Mouse (Mus musculus) splenic B cell, adult 2 months (primary cell): ENCODE results near the gene Slc26a11.
A peak's percentile ranks its signal among the peaks of the same experiment; 100 is the strongest.

Source experiments
- DNase-seq: peaks from one replicate; pipeline ENCODE4 v3.0.0-alpha.2; 2011; ENCODE audit warnings: low read depth, low spot score
- H3K27me3 ChIP-seq: 2 replicates; pipeline ENCODE4 v1.6.1; 2012; ENCODE audit warnings: mild to moderate bottlenecking, low read length, moderate library complexity, mixed read lengths; ENCODE audit not compliant: control insufficient read depth, poor library complexity, insufficient read depth, severe bottlenecking
- H3K36me3 ChIP-seq: 2 replicates; pipeline ENCODE4 v1.6.1; 2012; ENCODE audit warnings: mild to moderate bottlenecking, low read length, moderate library complexity, mixed read lengths; ENCODE audit not compliant: control insufficient read depth, poor library complexity, insufficient read depth, severe bottlenecking

The Slc26a11 gene

DNA sequence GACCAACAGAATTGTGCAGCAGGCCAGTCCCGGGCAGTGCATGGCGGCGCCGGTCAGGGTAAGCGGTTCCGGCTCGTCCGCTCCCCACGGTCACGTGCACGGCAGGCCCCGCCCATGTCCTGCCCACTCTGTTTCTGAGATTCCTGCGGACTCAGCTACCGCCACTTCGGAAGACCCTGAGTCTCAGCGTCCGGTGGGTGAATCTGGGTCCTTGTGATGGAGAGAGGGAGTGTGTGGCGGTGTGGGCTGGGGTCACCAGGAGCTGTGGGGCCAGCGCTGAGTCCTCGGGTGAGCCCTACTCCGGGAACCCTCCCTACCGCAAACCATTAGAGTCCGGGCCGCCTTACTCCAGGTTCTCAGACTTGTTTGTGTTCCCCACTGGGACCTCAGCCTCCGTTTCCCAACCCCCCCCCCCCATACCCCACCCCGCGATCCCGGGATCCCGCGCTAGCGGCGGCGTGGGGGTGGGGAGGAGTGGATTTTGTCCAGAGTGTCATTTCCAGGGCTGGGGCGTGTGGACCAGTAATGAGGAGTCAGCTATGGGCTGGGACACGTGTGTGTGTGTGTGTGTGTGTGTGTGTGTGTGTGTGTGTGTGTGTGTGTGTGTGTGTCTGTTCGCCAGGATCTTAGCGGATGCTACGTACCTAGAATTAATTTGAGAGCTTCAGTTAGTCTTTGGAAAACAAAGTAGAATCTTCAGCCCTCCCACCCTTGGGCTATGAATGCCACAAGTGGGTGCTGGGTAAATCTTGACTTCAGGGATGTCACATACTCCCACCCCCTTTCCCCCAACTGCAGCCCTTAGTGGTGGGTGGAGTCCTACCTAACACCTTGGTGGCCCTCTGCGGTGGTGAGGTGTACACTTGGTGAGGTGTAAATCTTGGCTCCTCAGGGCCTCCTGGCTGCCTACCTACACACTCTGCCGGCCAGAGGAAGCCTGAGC, at the start of gene Slc26a11, which contains the start of gene Sgsh:
Slc26a11 (plus strand) TSS at position 115 of the 943 bp plus-strand sequence.
Sgsh (minus strand) TSS at position 94 of the 943 bp plus-strand sequence.
- DNase-seq: peak; percentile 77
- H3K27me3 ChIP-seq: no peaks in the 10 kb centered on the region
- H3K36me3 ChIP-seq: no peaks in the 10 kb centered on the region

GRCm38 (mm10) chr11:119306762-119307657, 48.3 kb upstream of the Slc26a11 start:
- no peaks in the 10 kb centered on the region for H3K27me3 ChIP-seq
- DNase-seq: no peak
- H3K36me3 ChIP-seq: no peaks in the 10 kb centered on the region

DNA sequence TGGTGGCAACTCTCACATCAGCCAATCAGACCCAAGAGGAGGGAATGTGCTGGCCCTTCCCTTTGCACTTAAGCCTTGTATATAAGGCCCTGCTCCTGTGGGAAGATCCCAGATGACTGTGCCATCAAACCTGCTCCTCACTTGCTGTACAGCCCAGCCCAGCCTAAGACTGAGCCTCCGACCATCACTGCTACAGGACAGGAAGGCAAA, 47.8 kb upstream of the Slc26a11 start, which contains the start of gene Card14:
Card14 (plus strand) TSS at position 111 of the 210 bp plus-strand sequence.
- H3K36me3 ChIP-seq: no peaks in the 10 kb centered on the region
- no peaks in the 10 kb centered on the region for H3K27me3 ChIP-seq
- DNase-seq: no peak

GRCm38 (mm10) chr11:119307916-119308315, 47.4 kb upstream of the Slc26a11 start:
- H3K27me3 ChIP-seq: no peaks in the 10 kb centered on the region
- H3K36me3 ChIP-seq: no peaks in the 10 kb centered on the region
- DNase-seq: no peak

DNA sequence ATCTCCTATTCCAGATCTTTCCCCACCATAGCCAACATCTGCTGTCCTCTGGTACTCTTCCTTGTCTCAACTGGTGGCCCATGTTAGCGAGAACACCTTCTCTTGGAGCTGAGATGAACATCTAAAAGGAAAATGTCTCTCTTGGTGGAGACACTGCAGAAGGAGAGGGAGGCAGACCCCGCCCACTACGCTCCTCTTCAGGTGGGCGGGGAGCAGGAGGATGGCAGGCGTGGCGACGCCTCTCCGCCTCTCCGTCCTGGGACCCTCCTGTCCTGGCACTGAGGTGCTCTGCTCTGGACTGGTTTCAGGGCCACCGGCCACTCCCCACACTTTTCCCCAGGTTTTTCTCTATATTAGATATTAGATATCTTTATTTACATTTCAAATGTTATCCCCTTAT, 44.7 kb upstream of the Slc26a11 start:
- H3K36me3 ChIP-seq: no peaks in the 10 kb centered on the region
- H3K27me3 ChIP-seq: no peaks in the 10 kb centered on the region
- DNase-seq: no peak

- no peaks in the 10 kb centered on the region for H3K36me3 ChIP-seq
- no peaks in the 10 kb centered on the region for H3K27me3 ChIP-seq
- no peak for DNase-seq
Measured at GRCm38 (mm10) chr11:119314252-119314936, 41.0 kb upstream of the Slc26a11 start.

- DNase-seq: no peak
- no peaks in the 10 kb centered on the region for H3K27me3 ChIP-seq
- no peaks in the 10 kb centered on the region for H3K36me3 ChIP-seq
Measured at GRCm38 (mm10) chr11:119316720-119317119, 38.6 kb upstream of the Slc26a11 start.

GRCm38 (mm10) chr11:119322521-119322920, 32.8 kb upstream of the Slc26a11 start:
- Histone ChIP-seq H3K27me3 (no peaks in the 10 kb centered on the region), H3K36me3 (no peaks in the 10 kb centered on the region)
- DNase-seq: no peak

DNA sequence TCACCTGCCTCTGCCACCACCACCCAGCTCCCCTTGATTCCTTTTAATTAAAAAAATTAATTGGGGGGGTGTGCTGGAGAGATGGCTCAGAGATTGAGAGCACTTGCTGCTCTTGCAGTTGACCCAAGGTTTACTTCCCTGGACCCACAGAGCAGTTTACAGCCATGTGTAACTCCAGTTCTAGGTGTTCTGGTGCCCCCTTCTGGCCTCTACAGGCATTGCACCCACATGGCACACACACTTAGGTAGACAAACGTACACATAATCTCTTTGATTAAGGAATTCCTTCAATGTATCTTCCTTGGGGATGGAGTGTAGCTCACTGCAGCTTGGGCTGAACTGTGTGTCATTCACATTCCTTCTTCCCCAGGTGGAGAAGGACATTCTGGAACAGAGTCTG, 30.3 kb upstream of the Slc26a11 start:
- no peak for DNase-seq
- Histone ChIP-seq H3K27me3 (no peaks in the 10 kb centered on the region), H3K36me3 (no peaks in the 10 kb centered on the region)

DNA sequence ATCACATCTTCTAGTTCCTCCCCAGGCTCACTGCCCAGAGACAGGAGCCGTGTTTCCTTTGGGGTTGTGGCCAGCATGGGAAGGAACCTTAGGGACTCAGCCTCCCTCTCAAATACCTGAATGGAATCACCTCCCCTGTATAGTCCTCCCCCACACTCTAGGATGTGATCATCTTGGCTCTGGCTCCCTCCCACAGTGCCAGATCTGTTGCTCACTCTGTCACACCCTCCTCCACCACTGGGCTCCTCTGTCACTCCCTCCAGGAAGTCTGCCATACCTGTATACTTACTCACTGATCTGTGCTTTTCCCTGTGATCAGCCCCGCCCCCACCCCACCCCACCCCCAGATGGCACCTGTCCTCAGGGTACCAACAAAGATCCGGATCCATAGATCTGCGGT, 24.8 kb upstream of the Slc26a11 start:
- no peaks in the 10 kb centered on the region for H3K36me3 ChIP-seq
- DNase-seq: no peak
- no peaks in the 10 kb centered on the region for H3K27me3 ChIP-seq

GRCm38 (mm10) chr11:119331970-119332369, 23.4 kb upstream of the Slc26a11 start:
- H3K36me3 ChIP-seq: no peaks in the 10 kb centered on the region
- no peaks in the 10 kb centered on the region for H3K27me3 ChIP-seq
- DNase-seq: peak; percentile 40

DNA sequence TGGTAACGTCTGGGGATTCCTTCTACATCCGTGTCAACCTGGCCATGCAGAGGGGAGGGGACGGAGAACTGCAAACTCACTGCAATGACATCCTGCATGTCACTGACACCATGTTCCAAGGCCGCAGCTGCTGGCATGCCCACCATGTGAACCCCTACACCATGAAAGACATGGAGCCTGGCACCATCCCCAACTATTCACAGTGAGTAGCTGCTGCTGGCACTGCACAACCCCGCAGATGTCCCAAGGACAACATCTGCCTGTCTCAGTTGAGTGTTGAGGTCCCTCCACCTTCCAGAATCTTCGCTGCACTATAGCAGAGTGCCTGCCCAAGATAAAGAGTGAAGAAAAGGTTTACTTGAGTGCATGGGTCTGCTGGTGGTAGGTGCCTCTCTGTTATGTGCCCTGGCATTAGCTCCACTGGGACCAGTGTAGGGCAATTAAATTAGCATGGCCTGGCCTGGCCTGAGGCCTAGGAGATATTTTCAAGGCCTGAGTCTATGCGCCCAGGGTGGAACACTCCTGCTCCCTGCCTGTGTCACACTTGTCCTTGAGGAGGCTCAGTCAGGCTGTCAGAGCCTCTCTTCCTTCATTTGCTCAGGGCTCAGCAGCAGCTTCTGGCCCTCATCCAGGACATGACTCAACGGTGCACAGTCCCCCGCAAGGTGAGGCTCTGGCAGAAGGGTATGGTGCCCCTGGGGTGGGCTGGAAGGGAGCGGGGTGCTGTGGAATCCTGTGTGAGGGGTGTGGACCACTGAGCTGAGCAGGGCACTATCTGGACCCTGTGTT, 16.9 kb upstream of the Slc26a11 start:
- DNase-seq: no peak
- H3K36me3 ChIP-seq: no peaks in the 10 kb centered on the region
- no peaks in the 10 kb centered on the region for H3K27me3 ChIP-seq

DNA sequence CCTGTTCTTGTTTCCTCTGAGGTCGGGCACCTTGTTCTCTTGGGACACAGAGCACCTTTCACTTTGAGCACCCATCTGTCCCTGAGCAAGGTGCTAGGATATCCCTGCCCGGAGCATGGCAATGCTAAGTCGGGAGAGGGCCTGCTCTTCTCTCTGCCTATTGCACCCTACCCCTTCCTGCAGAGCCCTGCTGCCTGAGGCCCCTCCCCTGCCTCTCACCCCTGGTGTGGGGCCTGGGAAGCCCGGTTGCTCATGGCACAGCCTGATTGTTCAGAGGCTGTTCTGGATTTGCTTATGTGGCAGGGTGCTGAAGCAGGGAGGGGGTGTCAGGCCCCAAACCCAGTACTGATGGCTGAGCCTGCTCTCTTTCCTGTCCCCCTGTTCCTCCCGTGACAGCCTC, 16.2 kb upstream of the Slc26a11 start:
- no peaks in the 10 kb centered on the region for H3K36me3 ChIP-seq
- no peaks in the 10 kb centered on the region for H3K27me3 ChIP-seq
- no peak for DNase-seq

DNA sequence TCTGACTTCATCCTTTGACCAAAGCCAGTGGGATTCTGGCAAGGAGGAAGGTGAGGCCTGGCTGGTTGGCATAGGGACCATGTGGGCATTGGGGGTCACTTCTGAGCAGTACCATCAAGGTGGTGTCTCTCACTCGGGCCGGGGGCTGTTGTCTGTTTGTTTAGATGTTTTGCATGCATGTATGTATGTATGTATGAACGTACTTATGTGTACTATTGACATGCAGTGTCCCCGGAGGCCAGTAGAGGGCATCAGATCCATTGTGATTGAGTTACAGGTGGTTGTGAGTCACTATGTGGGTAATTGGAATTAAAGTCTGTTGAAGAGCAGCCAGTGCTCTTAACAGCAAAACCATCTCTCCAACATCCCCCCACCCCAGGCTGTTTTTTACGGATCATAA, 15.7 kb upstream of the Slc26a11 start:
- H3K36me3 ChIP-seq: no peaks in the 10 kb centered on the region
- no peaks in the 10 kb centered on the region for H3K27me3 ChIP-seq
- DNase-seq: peak; percentile 92
